Mouse (Mus musculus): Measurements from ENCODE around the gene 1700008O03Rik. TPM values are rescaled to one million over a fixed set of nuclear protein-coding genes. Genes with fewer than 3 reads are reported as not detected.

1700008O03Rik gene
- total RNA-seq, 4 experiments from 2014 or later: 2.2 to 4.3 (median 2.8) TPM

DNA sequence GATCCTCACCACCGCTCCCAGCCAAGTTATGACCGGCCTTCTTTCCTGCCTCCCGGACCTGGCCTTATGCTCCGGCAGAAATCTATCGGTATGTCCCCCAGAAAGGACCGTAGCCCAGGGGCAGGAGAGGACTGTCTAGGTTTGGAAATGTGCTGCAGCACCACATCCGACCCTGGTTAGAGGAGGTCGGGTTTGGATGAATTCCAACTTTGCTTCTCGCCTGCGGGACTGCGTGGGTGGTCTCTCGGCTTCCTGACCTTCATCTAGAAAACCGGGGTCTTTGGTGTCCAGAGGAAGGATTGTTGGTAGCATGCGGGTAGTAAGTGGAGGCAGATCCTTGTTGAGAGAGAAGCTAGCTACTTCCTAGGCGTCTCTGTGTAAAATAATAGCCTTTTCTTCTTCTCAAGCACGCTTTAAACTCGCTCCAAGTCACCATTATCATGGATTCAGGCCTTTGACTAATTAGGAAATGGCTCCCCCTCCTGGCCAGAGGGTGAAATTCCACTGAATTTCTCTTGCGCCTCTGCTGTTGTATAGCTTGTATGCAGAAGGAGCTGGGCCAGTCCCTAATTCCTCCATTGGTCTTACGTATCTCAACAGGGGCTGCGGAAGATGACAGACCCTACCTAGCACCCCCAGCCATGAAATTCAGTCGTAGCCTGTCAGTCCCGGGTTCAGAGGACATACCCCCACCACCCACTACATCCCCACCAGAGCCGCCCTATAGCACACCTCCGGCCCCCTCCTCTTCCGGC is 34.5 kb downstream of the 1700008O03Rik start:
- peak; percentile 82 to 89 for DNase-seq (ENCODE audit: low spot score in 2 of 2)

- no peak for DNase-seq (ENCODE audit: low spot score in 2 of 2)
Measured at GRCm38 (mm10) chr7:44349043-44349442, 36.6 kb downstream of the 1700008O03Rik start.

GRCm38 (mm10) chr7:44344622-44345021 is 41.0 kb downstream of the 1700008O03Rik start:
- DNase-seq (ENCODE audit: low spot score in 2 of 2): no peak

DNA sequence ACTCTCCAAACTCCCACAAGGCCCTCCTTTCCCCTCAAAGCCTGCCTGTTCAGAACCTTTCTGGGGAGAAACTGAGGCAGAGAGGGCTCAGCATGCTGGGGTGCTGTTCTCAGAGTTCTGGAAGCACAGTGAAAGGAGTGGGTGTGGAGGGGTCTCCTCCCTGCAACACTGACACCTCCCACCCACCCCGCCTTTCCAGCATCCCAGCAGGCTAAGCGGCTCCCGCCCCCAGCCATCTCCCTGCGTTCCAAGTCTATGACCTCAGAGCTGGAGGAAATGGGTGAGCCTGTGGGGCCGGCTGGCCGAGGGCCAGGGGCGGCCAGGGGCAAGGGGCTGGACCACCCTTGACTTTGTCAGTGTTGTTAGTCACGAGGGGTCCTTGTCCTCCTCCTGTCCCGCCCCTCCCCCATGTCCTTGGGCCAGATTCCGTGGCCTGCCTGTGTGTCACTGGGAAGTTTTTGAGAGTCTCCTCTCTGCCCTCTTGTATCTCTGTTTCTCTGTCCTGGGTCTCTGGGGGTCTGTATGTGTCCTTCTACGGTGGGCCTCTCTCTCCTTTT is 42.1 kb downstream of the 1700008O03Rik start:
- DNase-seq (ENCODE audit: low spot score in 2 of 2): no peak

- DNase-seq (ENCODE audit: low spot score in 2 of 2): no peak
Measured at GRCm38 (mm10) chr7:44341714-44342113, 43.9 kb downstream of the 1700008O03Rik start.

GRCm38 (mm10) chr7:44341119-44341518 is 44.5 kb downstream of the 1700008O03Rik start:
- DNase-seq (ENCODE audit: low spot score in 2 of 2): no peak

DNA sequence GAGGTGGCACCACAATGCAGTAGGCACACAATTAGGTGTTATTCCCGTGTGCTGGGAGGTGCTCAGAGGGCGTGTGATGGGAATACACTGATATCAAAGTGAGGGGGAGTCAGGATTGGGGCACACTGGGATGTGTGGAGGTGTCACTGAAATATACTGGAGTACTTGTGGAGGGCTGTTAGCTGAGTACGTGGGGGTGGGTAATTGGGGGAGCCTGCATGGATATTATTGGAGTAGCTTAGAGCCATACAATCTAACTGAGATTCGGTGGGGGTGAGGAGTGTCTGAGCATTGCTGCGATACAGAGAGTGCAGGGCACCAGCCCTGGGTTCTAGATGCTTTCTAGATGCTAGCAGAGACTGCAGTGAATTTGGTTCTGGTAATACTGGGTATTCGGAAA is 45.4 kb downstream of the 1700008O03Rik start:
- no peak for DNase-seq (ENCODE audit: low spot score in 2 of 2)

DNA sequence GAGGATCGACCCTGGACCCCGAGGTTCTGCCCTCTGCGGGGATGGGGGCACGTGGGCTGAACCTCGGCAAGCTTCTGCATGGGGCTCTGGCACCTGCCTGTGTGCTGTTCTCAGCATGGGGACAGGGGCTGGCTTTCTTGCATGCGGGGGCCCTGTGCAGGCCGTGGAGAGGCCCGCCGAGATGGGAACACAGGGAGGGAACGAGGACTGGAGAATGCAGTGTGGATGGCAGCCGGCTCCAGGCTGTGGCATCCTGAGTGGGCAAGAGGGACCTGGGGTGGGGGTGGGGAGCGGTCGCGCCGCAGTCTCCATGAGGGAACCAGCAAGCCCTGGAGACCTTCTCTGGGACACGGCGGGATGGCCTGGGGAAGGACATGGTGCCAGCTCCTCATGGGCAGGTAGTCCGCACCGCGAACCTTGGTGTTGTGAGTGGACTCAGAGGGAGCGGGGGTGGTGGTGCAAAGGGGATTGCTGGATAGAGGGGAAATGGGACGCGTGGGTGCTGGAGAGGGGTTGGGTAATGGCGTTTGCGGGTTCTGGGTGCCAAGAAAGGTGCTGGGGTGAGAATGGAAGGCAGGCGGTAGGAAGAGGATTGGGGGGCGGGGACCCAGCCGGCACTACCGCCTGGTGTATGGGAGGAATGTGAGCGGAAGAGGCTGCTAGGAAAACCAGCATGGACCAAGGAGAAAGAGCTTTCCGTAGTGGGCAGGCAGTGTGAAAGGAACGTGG is 48.3 kb downstream of the 1700008O03Rik start:
- no peak for DNase-seq (ENCODE audit: low spot score in 2 of 2)

- DNase-seq (ENCODE audit: low spot score in 2 of 2): no peak
Measured at GRCm38 (mm10) chr7:44336046-44337021, 49.3 kb downstream of the 1700008O03Rik start.

DNA sequence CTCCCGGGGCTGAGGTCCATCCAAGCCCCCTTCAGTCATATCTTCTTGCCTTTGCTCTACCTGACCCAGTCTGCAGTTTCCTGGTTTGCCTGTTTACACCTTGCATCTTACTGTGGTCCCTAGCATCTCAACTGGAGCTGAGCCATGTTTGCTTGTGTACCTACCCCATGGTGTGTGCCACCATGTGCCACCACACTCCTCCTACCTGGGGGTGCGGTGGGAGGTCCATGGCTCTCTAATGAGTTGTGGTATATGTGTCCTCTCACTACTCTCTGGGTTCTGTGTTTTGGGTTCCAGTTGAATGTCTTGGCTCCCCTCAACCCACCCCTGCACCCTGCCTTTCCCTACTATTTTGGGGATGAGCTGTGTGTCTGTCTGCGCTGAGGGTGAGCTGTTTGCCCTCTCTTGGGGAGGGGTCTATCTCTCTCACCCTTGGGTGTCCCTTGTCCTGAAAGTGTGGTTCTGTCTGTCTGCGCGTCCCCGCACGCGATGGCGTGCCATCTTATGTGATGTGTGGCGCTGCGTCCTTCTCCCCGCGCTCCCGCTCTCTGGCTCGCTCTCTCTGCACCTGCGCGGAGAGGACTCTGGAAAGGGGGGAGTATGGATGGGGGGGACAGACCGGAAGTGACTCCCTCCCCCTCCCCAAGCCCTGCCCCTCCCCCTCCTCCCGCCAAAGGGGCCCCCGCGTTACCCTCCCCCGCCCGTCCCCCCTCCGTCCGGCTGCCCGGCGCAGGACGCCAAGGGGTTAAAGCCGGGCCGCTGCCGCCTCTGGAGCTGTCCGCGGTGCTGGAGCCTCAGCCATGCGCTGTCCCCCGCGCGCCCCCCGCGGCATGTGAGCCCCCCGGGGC is 50.4 kb downstream of the 1700008O03Rik start:
- DNase-seq (ENCODE audit: low spot score in 2 of 2): no peak

GRCm38 (mm10) chr7:44334139-44334538 is 51.5 kb downstream of the 1700008O03Rik start:
- DNase-seq (ENCODE audit: low spot score in 2 of 2): no peak

- no peak for DNase-seq (ENCODE audit: low spot score in 2 of 2)
Measured at GRCm38 (mm10) chr7:44332336-44332735, 53.3 kb downstream of the 1700008O03Rik start.

GRCm38 (mm10) chr7:44326614-44327013 is 59.0 kb downstream of the 1700008O03Rik start:
- no peak for DNase-seq (ENCODE audit: low spot score in 2 of 2)

DNA sequence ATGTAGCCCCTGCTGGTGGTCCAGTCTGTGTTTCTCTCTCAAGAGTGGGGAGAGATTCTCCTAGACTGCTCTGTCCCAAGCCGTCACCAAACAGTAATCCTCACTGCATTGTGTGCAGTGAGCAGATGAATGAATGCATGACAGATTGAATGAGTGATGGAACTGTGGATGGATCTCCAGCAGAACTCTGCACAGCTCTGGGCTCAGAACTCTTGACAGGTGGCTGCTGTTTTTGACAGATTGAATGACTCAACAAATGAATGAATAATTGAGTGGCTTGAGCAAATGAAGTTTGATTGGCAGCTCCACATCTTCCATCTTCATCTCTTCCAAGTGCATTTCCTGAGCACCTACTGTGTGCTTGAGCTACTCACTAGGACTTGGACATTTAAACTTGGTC is 63.3 kb downstream of the 1700008O03Rik start:
- no peak for DNase-seq (ENCODE audit: low spot score in 2 of 2)

- DNase-seq (ENCODE audit: low spot score in 2 of 2): peak in 1 of 2 experiments; percentile 77
Measured at GRCm38 (mm10) chr7:44320886-44321285, 64.7 kb downstream of the 1700008O03Rik start.

DNA sequence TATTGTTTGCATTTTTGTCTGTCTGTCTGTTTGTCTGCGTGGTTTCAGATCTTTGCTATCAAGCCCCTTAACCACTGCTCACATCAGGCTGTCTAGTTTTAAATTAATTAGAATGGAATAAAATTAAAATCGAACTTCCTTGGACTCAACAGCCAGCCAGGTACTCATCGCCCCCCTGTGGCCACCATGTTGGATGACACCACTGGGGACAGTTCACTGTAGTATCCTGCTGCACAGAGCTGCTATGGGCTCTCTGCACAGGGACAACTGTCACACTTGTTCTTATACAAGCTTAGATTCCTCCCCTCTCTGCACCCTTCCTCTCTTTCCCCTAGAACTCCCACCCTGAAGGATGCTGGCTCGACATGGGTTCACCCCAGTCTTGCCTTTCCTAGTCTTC is 67.7 kb downstream of the 1700008O03Rik start:
- no peak for DNase-seq (ENCODE audit: low spot score in 2 of 2)

GRCm38 (mm10) chr7:44312484-44312883 is 73.1 kb downstream of the 1700008O03Rik start:
- DNase-seq (ENCODE audit: low spot score in 2 of 2): no peak

DNA sequence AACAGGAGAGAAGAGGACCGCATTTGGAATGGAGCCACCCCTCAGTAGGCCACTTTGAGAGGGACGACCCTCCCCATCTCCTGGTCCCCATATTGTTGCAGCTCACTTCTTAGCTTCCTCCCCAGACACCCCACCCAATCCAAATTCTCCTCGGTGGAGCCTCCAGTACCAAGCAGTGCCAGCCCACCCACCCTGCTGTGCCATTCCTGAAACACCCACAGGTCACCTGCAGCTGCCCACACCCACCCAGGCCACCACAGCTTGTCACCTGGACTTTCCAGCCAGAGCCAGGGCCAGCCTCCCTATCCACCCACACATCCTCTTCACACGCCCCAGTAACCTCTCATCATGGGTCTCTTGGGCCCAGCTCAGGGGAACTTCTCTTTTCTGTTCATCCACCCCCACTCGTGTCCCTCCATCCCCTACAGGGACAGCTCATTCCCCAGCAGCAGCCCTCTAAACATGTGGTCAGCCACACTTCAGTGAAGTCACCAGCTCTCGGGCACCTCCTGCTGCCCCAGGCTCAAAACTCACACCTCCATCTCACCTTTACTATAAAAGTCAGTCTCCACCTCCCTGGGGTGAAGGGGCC is 73.8 kb downstream of the 1700008O03Rik start:
- DNase-seq (ENCODE audit: low spot score in 2 of 2): no peak

DNA sequence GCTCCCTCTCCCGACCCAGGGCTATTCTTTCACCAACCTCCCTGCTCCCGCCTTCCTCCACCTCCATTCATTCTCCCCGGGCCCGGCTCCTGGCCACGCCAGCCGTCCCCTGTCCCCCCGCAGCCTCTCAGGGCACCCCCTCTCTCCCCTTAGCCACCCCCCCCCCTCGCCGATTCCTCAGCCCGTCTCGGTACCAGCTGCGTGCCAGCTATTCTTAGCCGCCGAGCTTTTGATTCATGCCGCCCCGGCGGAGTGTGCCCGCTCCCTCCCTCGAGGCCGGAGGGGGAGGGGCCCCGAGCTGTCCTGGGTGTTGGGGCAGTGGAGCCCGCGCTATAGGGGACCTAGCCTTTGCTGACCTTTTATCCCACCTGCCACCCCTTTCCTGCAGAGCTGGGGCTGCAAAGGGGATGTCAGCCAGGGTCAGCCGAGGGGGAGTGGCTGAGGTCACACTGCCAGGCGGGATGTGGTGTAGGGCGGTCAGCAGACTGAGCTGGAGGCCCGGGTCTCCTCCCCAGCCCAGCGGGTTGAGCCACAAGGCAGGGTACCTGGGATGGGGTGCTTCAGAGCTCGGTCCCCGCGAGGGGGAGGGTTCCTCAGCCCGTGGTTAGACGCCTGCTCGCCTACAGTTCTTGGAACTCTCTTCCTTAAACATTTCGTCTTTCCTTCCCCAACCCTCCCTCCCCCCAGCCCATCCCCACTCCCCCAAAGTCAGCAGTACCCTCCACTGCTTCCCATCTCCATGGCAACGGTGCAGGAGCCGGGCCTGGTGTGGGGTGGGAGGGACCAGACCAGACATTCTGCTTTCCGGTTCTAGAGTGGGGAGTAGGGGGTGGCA is 74.5 kb downstream of the 1700008O03Rik start:
- DNase-seq (ENCODE audit: low spot score in 2 of 2): no peak

Measured in layer of hippocampus, adult 8-10 months (tissue).